Mouse (Mus musculus) adipocyte (in vitro differentiated cells): ENCODE measurements around the gene Gm13088.
"Not testable (repeated sequence)": the region's sequence is repeated elsewhere in the genome, so short reads cannot be mapped to it uniquely, and the experiment has no call there.

Experiments used
- DNase-seq: peaks from one replicate; pipeline ENCODE4 v3.0.0-alpha.2; 2016; ENCODE audit warnings: low spot score

The Gm13088 gene

GRCm38 (mm10) chr4:143657146-143657545 is at the start of gene Gm13088:
Gm13088 (minus strand) TSS chr4:143657246.
- not testable (repeated sequence) for DNase-seq

- DNase-seq = no peak
Observed at GRCm38 (mm10) chr4:143702611-143703010, 45.6 kb upstream of the Gm13088 start, which contains the start of gene Gm13089. Gm13089 (minus strand) TSS chr4:143702711.

GRCm38 (mm10) chr4:143618101-143618500 is 38.9 kb downstream of the Gm13088 start:
- not testable (repeated sequence) for DNase-seq

GRCm38 (mm10) chr4:143614703-143615102 is 42.3 kb downstream of the Gm13088 start, which contains the start of gene Gm13083:
Gm13083 (plus strand) TSS chr4:143615003.
- not testable (repeated sequence) for DNase-seq

- not testable (repeated sequence) for DNase-seq
Observed at GRCm38 (mm10) chr4:143611927-143612326, 45.1 kb downstream of the Gm13088 start.
